Mouse (Mus musculus): ENCODE data around the gene Crb1.

Gene Crb1

GRCm38 (mm10) chr1:139223804-139224203 is 153.1 kb downstream of the Crb1 start:
- DNase-seq (ENCODE audit: low spot score in 2 of 2) = no peak

GRCm38 (mm10) chr1:139215311-139215710 is 161.6 kb downstream of the Crb1 start:
- DNase-seq (ENCODE audit: low spot score in 2 of 2) = no peak

- DNase-seq (ENCODE audit: low spot score in 2 of 2) = no peak
These were observed 166.4 kb downstream of the Crb1 start for GRCm38 (mm10) chr1:139210505-139210904.

GRCm38 (mm10) chr1:139209796-139210195 is 167.1 kb downstream of the Crb1 start:
- no peak for DNase-seq (ENCODE audit: low spot score in 2 of 2)

GRCm38 (mm10) chr1:139206259-139206658 is 170.6 kb downstream of the Crb1 start:
- no peak for DNase-seq (ENCODE audit: low spot score in 2 of 2)

- DNase-seq (ENCODE audit: low spot score in 2 of 2) = no peak
These were observed 173.9 kb downstream of the Crb1 start for GRCm38 (mm10) chr1:139203026-139203425.

GRCm38 (mm10) chr1:139194428-139195028 is 182.4 kb downstream of the Crb1 start:
- no peak for DNase-seq (ENCODE audit: low spot score in 2 of 2)

- no peak for DNase-seq (ENCODE audit: low spot score in 2 of 2)
These were observed 182.9 kb downstream of the Crb1 start for GRCm38 (mm10) chr1:139194011-139194410.

- no peak for DNase-seq (ENCODE audit: low spot score in 2 of 2)
These were observed 184.3 kb downstream of the Crb1 start for GRCm38 (mm10) chr1:139192635-139193034.

- no peak for DNase-seq (ENCODE audit: low spot score in 2 of 2)
These were observed 196.3 kb downstream of the Crb1 start for GRCm38 (mm10) chr1:139180481-139181149.

- no peak for DNase-seq (ENCODE audit: low spot score in 2 of 2)
These were observed 197.2 kb downstream of the Crb1 start for GRCm38 (mm10) chr1:139179707-139180106.

GRCm38 (mm10) chr1:139174058-139174832 is 202.7 kb downstream of the Crb1 start:
- DNase-seq (ENCODE audit: low spot score in 2 of 2) = no peak

- DNase-seq (ENCODE audit: low spot score in 2 of 2) = no peak
These were observed 214.1 kb downstream of the Crb1 start for GRCm38 (mm10) chr1:139162814-139163213.

GRCm38 (mm10) chr1:139161619-139162018 is 215.3 kb downstream of the Crb1 start:
- no peak for DNase-seq (ENCODE audit: low spot score in 2 of 2)

- no peak for DNase-seq (ENCODE audit: low spot score in 2 of 2)
These were observed 220.5 kb downstream of the Crb1 start for GRCm38 (mm10) chr1:139156397-139156796.

- no peak for DNase-seq (ENCODE audit: low spot score in 2 of 2)
These were observed 223.4 kb downstream of the Crb1 start for GRCm38 (mm10) chr1:139153493-139153892.

- no peak for DNase-seq (ENCODE audit: low spot score in 2 of 2)
These were observed 223.9 kb downstream of the Crb1 start for GRCm38 (mm10) chr1:139153006-139153405.

All from spleen, postnatal 10 days (tissue).